Mouse (Mus musculus) G1E (cell line): ENCODE measurements around the gene Il2rb. TPM values are rescaled to one million over a fixed set of nuclear protein-coding genes. Genes with fewer than 3 reads are reported as not detected.

Experiments
- ATAC-seq: 2 replicates; pipeline ENCODE4 v1.8.0; 2016; ENCODE audit warnings: mild to moderate bottlenecking; ENCODE audit not compliant: insufficient number of reproducible peaks, poor library complexity, low FRiP score, severe bottlenecking; ENCODE audit errors: extremely low read depth
- DNase-seq: peaks from one replicate; pipeline ENCODE4 v3.0.0; 2012; ENCODE audit warnings: low spot score
- H3K27me3 ChIP-seq: 2 replicates; pipeline ENCODE4 v1.6.1; 2012; ENCODE audit warnings: mild to moderate bottlenecking, low read length, inconsistent platforms; ENCODE audit not compliant: insufficient read depth
- H3K36me3 ChIP-seq: replicated peaks from 2 replicates; pipeline ENCODE3; 2012; ENCODE audit warnings: mild to moderate bottlenecking, inconsistent platforms
- H3K4me1 ChIP-seq: 2 replicates; pipeline ENCODE4 v1.6.1; 2012; ENCODE audit warnings: low read depth, low read length, inconsistent platforms, mixed read lengths; ENCODE audit not compliant: insufficient read depth
- H3K4me3 ChIP-seq: 2 replicates; pipeline ENCODE4 v1.5.1; 2012; ENCODE audit warnings: low read depth, mild to moderate bottlenecking, inconsistent platforms, low read length, moderate library complexity, mixed read lengths
- H3K9me3 ChIP-seq: replicated peaks from 2 replicates; pipeline ENCODE4 v1.6.1; 2012; ENCODE audit warnings: inconsistent platforms
- CTCF ChIP-seq: IDR thresholded peaks from 2 replicates; pipeline ENCODE4 v1.5.1; 2012; ENCODE audit warnings: low read depth, low read length, inconsistent platforms, mixed read lengths
- GATA1 ChIP-seq: IDR thresholded peaks from 2 replicates; pipeline ENCODE4 v1.6.1; 2012; ENCODE audit warnings: borderline replicate concordance, low read length, inconsistent platforms, mixed read lengths
- GATA2 ChIP-seq: IDR thresholded peaks from 2 replicates; pipeline ENCODE4 v1.6.1; 2012; ENCODE audit warnings: low read depth, low read length, inconsistent platforms, borderline replicate concordance
- POLR2AphosphoS5 ChIP-seq: IDR thresholded peaks from 2 replicates; pipeline ENCODE4 v1.6.1; 2012; ENCODE audit warnings: low read depth, low read length, inconsistent platforms; ENCODE audit not compliant: insufficient replicate concordance
- TAL1 ChIP-seq: conservative IDR thresholded peaks from 2 replicates; pipeline ENCODE4 v1.6.1; 2012; ENCODE audit warnings: low read depth, low read length, inconsistent platforms, mixed read lengths
- polyA plus RNA-seq: library from polyadenylated mRNA; stranded (reverse); fragments of >175 nt; gene quantifications from 2 replicates; pipeline ENCODE4 v1.2.3, GENCODE M21; 2012
- total RNA-seq, 2 experiments: library from RNA; stranded (forward) in 1 of 2; stranded (reverse) in 1 of 2; fragments of 200-1000 nt in 1 of 2; fragments of >200 nt in 1 of 2; fragmentation: Nextera tagmentation in 1 of 2; gene quantifications; 2 replicates each; pipeline ENCODE4 v1.2.3; 2014 to 2017

The Il2rb gene
- total and polyA plus RNA-seq, 3 experiments = 0.05 TPM; not detected in 2

- H3K4me1 ChIP-seq = no peaks in the 10 kb centered on the region
- no peaks in the 10 kb centered on the region for H3K36me3 ChIP-seq
- no peaks in the 10 kb centered on the region for H3K9me3 ChIP-seq
- peaks cover 45% of the 10 kb centered on the region for H3K27me3 ChIP-seq
- ATAC-seq = no peak
- no peak for DNase-seq
- TF ChIP-seq POLR2AphosphoS5 (no peak), GATA1 (no peak), TAL1 (no peak), GATA2 (no peak), CTCF (no peak)
- H3K4me3 ChIP-seq = no peak overlapping the region
Observed at GRCm38 (mm10) chr15:78487066-78487465, 8.0 kb downstream of the Il2rb start.

- H3K4me3 ChIP-seq = no peak overlapping the region
- no peaks in the 10 kb centered on the region for H3K36me3 ChIP-seq
- no peak for ATAC-seq
- H3K9me3 ChIP-seq = no peaks in the 10 kb centered on the region
- DNase-seq = no peak
- H3K27me3 ChIP-seq = peaks cover 49% of the 10 kb centered on the region
- TF ChIP-seq TAL1 = no peak
- TF ChIP-seq GATA2 = no peak
- no peak for TF ChIP-seq GATA1
- no peak for TF ChIP-seq POLR2AphosphoS5
- TF ChIP-seq CTCF = no peak
- no peaks in the 10 kb centered on the region for H3K4me1 ChIP-seq
Observed at GRCm38 (mm10) chr15:78486564-78486963, 8.5 kb downstream of the Il2rb start.

- no peaks in the 10 kb centered on the region for H3K4me1 ChIP-seq
- no peaks in the 10 kb centered on the region for H3K9me3 ChIP-seq
- DNase-seq (no peak), ATAC-seq (no peak)
- no peak for TF ChIP-seq TAL1
- H3K27me3 ChIP-seq = peaks cover 45% of the 10 kb centered on the region
- no peaks in the 10 kb centered on the region for H3K36me3 ChIP-seq
- no peak overlapping the region for H3K4me3 ChIP-seq
Observed at GRCm38 (mm10) chr15:78483311-78483710, 11.8 kb downstream of the Il2rb start.

GRCm38 (mm10) chr15:78482518-78482917, 12.6 kb downstream of the Il2rb start:
- peaks cover 50% of the 10 kb centered on the region for H3K27me3 ChIP-seq
- H3K36me3 ChIP-seq = no peaks in the 10 kb centered on the region
- no peak for ATAC-seq

GRCm38 (mm10) chr15:78481448-78482000, 13.5 kb downstream of the Il2rb start:
- no peak overlapping the region for H3K4me3 ChIP-seq
- no peaks in the 10 kb centered on the region for H3K4me1 ChIP-seq
- no peak for TF ChIP-seq GATA1
- no peak for TF ChIP-seq TAL1
- TF ChIP-seq CTCF = no peak
- no peak for TF ChIP-seq POLR2AphosphoS5
- no peak for TF ChIP-seq GATA2
- DNase-seq = no peak
- no peaks in the 10 kb centered on the region for H3K36me3 ChIP-seq
- peaks cover 44% of the 10 kb centered on the region for H3K27me3 ChIP-seq
- no peak for ATAC-seq
- no peaks in the 10 kb centered on the region for H3K9me3 ChIP-seq

More at GRCm38 (mm10) chr15:78482518-78482917, 12.6 kb downstream of the Il2rb start:
- TF ChIP-seq GATA1 = no peak
- no peak for TF ChIP-seq TAL1
- no peak for TF ChIP-seq GATA2
- TF ChIP-seq POLR2AphosphoS5 = no peak
- TF ChIP-seq CTCF = no peak
- DNase-seq = no peak
- Histone ChIP-seq H3K9me3 (no peaks in the 10 kb centered on the region), H3K4me1 (no peaks in the 10 kb centered on the region), H3K4me3 (no peak overlapping the region)

- H3K27me3 ChIP-seq = peaks cover 39% of the 10 kb centered on the region
- no peaks in the 10 kb centered on the region for H3K4me1 ChIP-seq
- no peak overlapping the region for H3K4me3 ChIP-seq
- no peaks in the 10 kb centered on the region for H3K9me3 ChIP-seq
- DNase-seq (no peak), ATAC-seq (no peak)
- TF ChIP-seq CTCF (no peak), GATA1 (no peak), POLR2AphosphoS5 (no peak), GATA2 (no peak), TAL1 (no peak)
- H3K36me3 ChIP-seq = no peaks in the 10 kb centered on the region
Observed at GRCm38 (mm10) chr15:78480991-78481390, 14.1 kb downstream of the Il2rb start.

GRCm38 (mm10) chr15:78480111-78480510, 15.0 kb downstream of the Il2rb start:
- H3K4me1 ChIP-seq = no peaks in the 10 kb centered on the region
- H3K9me3 ChIP-seq = no peaks in the 10 kb centered on the region
- ATAC-seq = no peak
- peaks cover 38% of the 10 kb centered on the region for H3K27me3 ChIP-seq
- H3K4me3 ChIP-seq = no peak overlapping the region
- TF ChIP-seq GATA2 = no peak
- no peak for TF ChIP-seq GATA1
- TF ChIP-seq TAL1 = no peak
- TF ChIP-seq CTCF = no peak
- no peak for TF ChIP-seq POLR2AphosphoS5
- no peak for DNase-seq
- no peaks in the 10 kb centered on the region for H3K36me3 ChIP-seq
